Mouse (Mus musculus) retina, adult 2 months (tissue): ENCODE data around the gene Ybx3.

Source experiments
- DNase-seq: peaks from one replicate; pipeline ENCODE4 v3.0.0-alpha.2; 2012; ENCODE audit warnings: low read depth, low spot score

The Ybx3 gene

DNA sequence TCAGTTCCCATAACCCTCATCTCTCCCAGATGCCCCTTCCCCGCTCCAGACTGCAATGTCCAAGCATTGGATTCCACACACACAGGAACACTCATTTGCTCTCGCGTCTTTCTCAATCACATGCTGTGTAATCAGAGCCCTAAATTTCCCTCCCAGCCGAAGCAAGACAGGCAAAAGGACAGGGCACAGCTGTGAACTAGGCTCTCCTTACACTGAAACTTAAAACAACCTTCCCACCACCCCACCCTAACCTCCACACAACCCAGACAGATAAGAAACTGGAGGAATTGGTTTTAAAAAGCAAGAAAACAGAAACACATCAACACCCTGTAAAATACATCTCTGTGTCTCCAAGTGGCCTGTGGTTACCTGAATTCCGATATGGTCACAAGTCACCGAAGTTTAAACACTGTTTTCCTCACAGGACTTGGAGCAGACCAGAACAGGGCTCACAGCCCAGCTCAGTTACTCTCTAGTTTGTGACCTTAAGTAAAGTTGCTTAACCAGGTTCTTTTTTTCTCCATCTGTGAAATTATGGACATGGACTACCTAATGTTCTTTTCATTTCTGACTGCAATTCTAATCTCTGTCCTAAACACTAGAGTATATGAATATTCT is 4.5 kb downstream of the Ybx3 start:
- no peak for DNase-seq

GRCm38 (mm10) chr6:131382984-131383337 is 5.3 kb downstream of the Ybx3 start:
- DNase-seq = no peak

- peak; percentile 81 for DNase-seq
These were observed 5.9 kb downstream of the Ybx3 start for GRCm38 (mm10) chr6:131382232-131382983.

DNA sequence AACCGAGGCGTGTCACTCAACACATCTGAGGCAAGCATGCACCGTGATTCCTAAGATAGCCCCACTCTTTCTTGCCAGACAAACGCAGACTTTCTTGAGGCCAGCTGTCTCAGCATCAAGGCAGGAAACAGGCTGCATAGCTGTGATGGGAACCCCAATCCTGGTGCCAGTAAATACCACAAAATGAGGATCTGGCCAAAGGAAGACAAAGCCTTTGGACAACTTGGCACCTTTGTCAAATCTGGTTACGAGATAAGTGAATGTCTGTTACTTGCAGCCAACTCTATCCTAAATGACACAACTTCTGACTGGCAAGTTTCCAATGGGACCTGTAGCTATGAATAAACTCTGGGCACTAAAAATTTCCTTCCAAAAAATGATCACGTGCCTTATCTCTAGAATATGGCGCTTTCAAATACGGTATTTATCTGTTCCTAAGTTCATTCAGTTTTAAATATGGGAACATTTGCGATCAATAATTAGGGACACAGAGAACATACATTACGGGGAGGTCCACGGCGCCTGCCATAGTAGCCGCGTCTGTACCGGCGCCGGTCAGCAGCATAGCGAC is 9.3 kb downstream of the Ybx3 start:
- DNase-seq = no peak

- no peak for DNase-seq
These were observed 10.9 kb downstream of the Ybx3 start for GRCm38 (mm10) chr6:131377378-131377777.

DNA sequence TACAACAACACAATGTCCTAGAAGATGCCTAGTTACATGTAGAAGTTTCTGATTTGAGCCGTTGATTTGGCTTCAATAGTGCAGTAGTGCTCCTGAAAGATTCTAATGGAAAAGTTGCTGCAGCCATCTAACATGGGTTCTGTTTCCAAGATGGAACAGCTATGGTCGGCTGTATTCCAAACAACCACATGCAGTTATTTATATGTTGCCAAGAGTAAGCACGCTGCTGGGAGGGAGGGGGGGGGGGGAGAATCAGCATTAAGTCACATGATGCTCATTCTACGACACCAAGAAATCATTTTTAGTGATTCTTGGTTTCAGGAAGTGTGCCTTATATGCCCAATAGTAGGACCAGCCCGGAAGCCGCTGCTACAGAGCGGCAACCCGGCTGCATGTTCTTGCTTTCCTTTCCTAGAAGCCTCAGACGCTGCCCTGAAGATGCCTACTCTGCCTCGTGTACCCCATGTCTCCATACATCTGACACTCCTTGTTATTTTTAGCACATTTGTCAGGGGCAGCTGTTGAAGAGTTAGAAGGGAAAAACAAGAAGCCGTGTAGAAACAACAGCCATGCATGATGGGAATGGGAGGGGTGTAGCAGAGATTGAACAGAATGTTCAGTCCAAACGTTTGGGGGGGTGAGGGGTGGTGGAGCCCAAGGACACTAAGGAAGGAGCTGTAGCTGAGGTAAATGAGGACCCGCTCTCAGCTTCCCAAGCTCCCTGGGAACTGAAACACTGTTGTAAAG is 13.5 kb downstream of the Ybx3 start:
- DNase-seq = no peak

GRCm38 (mm10) chr6:131373160-131373559 is 15.1 kb downstream of the Ybx3 start:
- no peak for DNase-seq

GRCm38 (mm10) chr6:131370767-131371166 is 17.5 kb downstream of the Ybx3 start:
- no peak for DNase-seq

GRCm38 (mm10) chr6:131369866-131370616 is 18.2 kb downstream of the Ybx3 start:
- DNase-seq = no peak

DNA sequence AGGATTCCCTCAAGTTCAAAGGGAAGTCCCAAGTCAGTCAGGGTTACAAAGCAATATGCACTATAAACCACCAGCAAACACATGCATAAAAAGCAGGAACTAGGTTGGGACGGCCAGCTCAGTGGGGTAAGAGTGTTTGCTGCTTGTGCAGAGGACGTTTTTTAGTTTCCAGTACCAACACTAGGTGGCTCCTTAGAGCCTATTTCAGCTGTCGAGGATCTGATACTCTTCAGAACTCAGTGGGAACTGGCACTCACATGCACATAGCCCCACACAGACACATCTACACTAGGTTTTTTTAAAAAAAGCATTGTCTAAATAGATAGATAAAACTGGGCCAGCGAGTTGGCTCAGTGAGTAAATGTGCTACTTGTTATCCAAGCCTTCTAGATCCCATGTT is 21.2 kb downstream of the Ybx3 start:
- DNase-seq = no peak

- no peak for DNase-seq
These were observed 23.9 kb downstream of the Ybx3 start for GRCm38 (mm10) chr6:131364353-131364752.

DNA sequence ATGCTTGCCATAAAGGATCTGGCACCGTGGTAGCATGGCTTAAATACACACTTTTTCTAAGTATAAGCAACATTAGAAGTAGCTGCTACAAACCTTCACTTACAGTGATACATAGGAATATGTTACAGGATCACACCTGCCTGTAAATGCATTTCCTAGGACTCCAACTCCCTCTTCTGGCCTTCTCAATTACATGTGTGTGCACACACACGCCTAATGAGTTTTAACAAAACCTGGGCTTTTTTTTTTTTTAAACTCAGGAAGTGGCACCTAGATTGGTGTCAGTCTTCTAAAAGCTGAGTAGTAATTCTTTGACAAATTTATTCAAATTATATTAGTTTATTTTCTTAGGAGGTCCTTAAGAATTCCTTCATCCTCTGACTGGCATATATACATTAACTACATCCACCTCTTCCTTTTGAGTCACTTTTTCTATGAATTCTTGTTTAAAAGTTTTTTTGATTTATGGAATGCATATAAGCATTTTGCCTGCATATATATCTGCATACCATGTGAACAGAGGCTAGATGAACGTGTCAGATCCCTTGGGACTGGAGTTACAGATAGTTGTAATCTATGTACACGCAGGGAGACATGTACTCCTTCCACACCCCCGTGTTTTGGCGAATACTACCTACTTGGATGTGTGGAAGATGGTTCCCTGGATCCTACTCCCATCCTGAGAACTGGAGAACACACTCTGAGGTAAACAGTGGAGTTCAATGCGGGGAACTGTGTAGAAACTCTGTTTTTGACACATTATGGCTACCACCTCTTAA is 25.1 kb downstream of the Ybx3 start:
- no peak for DNase-seq

- no peak for DNase-seq
These were observed 27.6 kb downstream of the Ybx3 start for GRCm38 (mm10) chr6:131360693-131361092.

DNA sequence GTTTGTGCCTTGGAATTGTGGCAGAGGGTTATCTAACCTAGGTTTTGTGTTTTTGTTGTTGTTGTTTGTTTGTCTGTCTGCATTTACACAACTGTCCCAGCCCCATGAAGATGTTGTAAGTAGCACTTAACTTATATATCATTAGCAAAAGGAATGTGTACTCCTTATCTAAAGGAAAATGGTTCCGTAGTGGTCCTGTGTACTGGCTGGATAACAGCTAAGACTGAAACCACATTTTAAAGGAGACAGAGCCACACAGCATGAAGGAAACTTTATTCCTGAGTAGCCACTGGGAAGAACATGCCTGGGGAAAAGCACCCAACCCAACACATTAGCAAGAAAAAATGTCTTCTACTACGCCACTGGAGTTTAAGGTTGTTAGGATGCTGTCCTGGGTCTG is 28.7 kb downstream of the Ybx3 start:
- DNase-seq = no peak

DNA sequence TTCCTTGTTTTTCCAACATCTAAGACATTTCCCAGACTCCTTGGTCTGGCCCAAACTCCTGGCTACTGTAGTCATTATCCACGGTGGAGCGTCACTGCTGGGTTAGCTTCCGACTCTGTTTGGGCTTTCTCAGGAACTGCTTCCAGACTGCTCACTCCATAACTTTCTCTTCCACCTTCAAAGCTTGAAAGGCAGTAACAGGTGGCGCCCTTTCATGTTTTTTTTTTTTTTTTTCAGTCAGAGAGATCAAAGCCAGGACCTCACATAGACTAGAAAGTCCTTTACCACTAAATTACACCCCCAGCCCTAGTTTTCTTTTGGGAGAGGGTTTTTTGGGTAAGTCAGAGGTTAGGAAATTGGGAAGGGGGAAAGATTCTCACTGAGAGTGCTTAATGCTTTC is 33.4 kb downstream of the Ybx3 start:
- DNase-seq = no peak

- DNase-seq = no peak
These were observed 34.8 kb downstream of the Ybx3 start, which contains the start of gene Styk1 for GRCm38 (mm10) chr6:131353352-131353919. Gene Styk1 (minus strand): TSS chr6:131353597.

DNA sequence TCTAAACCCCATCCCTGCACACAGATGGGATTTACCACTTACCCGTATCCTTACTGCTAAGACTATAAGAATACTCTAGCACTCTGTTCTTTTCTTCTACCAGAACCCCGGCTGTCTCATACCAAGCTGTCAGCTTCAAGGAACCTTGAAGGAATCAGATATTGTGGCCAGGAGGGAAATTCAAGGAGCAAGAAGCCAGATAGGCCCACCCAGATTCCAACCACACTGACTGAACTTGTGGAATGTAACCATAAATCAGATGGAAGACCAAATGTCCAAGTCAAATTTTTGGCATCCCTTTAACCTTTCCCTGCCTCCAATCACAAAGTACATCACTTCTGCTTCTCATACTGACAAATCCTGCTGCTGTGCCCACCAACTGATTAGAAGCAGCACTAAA is 41.2 kb downstream of the Ybx3 start:
- DNase-seq = no peak

- no peak for DNase-seq
These were observed 43.9 kb downstream of the Ybx3 start for GRCm38 (mm10) chr6:131344346-131344745.

- DNase-seq = no peak
These were observed 48.2 kb downstream of the Ybx3 start for GRCm38 (mm10) chr6:131340082-131340481.

GRCm38 (mm10) chr6:131339309-131339708 is 49.0 kb downstream of the Ybx3 start:
- DNase-seq = no peak

DNA sequence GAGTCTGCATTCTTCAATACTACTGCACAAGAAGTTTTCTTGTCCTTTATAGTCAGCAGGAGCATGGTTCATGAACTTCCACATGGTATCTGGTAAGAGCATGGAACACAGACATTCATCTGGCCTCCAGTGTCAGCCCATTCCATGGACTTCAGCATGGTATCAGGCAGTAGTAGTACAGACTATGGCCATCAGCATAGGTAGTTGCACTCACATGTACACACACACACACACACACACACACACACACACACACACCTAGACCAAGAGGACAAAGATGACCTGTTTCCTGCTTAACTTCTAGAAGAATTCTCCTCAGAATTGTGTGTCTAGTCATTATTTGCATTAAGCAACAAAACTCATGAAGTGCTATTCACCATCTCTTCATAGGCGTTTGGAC is 49.5 kb downstream of the Ybx3 start:
- no peak for DNase-seq
